Mouse (Mus musculus): ENCODE measurements around the gene E130309D02Rik. TPM values are rescaled to one million over a fixed set of nuclear protein-coding genes. Genes with fewer than 3 reads are reported as not detected.
A peak's percentile ranks its signal among the peaks of the same experiment; 100 is the strongest.

The E130309D02Rik gene
- polyA plus RNA-seq, 1 experiment from 2014 or later, result 19.9 TPM

- WGBS (ENCODE audit: insufficient replicate concordance), result 48% methylated on average over 6 of the region's 6 CpGs
- Histone ChIP-seq H3K27ac (ENCODE audit: low read depth, low read length) (no peak overlapping the region), H3K4me3 (ENCODE audit: low read depth, low read length) (no peak overlapping the region), H3K9ac (ENCODE audit: low read depth, low read length) (no peak overlapping the region), H3K36me3 (ENCODE audit: control insufficient read depth, insufficient read depth, low read length) (no peaks in the 10 kb centered on the region), H3K4me2 (no peak overlapping the region), H3K4me1 (ENCODE audit: control insufficient read depth, insufficient read depth, low read length) (peaks cover 11% of the 10 kb centered on the region), H3K9me3 (replicated peaks; ENCODE audit: control insufficient read depth, low read length) (no peaks in the 10 kb centered on the region), H3K27me3 (ENCODE audit: control insufficient read depth, insufficient read depth, low read length) (peaks cover 64% of the 10 kb centered on the region)
- no peak for ATAC-seq (replicated peaks; ENCODE audit: insufficient number of reproducible peaks, low FRiP score, low TSS enrichment)
Measured at GRCm38 (mm10) chr5:143284762-143285161, 30.4 kb downstream of the E130309D02Rik start.

- Histone ChIP-seq H3K36me3 (ENCODE audit: control insufficient read depth, insufficient read depth, low read length) (no peaks in the 10 kb centered on the region), H3K4me2 (no peak overlapping the region), H3K9ac (ENCODE audit: low read depth, low read length) (no peak overlapping the region), H3K27me3 (ENCODE audit: control insufficient read depth, insufficient read depth, low read length) (peaks cover 34% of the 10 kb centered on the region), H3K4me3 (ENCODE audit: low read depth, low read length) (no peak overlapping the region), H3K27ac (ENCODE audit: low read depth, low read length) (no peak overlapping the region), H3K9me3 (replicated peaks; ENCODE audit: control insufficient read depth, low read length) (no peaks in the 10 kb centered on the region), H3K4me1 (ENCODE audit: control insufficient read depth, insufficient read depth, low read length) (no peaks in the 10 kb centered on the region)
- no peak for ATAC-seq (replicated peaks; ENCODE audit: insufficient number of reproducible peaks, low FRiP score, low TSS enrichment)
- WGBS (ENCODE audit: insufficient replicate concordance), result 44% methylated on average over 10 of the region's 10 CpGs
Measured at GRCm38 (mm10) chr5:143279247-143279646, 35.9 kb downstream of the E130309D02Rik start.

- ATAC-seq (replicated peaks; ENCODE audit: insufficient number of reproducible peaks, low FRiP score, low TSS enrichment), result no peak
- Histone ChIP-seq H3K4me1 (ENCODE audit: control insufficient read depth, insufficient read depth, low read length) (no peaks in the 10 kb centered on the region), H3K4me3 (ENCODE audit: low read depth, low read length) (no peak overlapping the region), H3K4me2 (no peak overlapping the region), H3K36me3 (ENCODE audit: control insufficient read depth, insufficient read depth, low read length) (no peaks in the 10 kb centered on the region), H3K9me3 (replicated peaks; ENCODE audit: control insufficient read depth, low read length) (no peaks in the 10 kb centered on the region), H3K9ac (ENCODE audit: low read depth, low read length) (no peak overlapping the region), H3K27ac (ENCODE audit: low read depth, low read length) (no peak overlapping the region), H3K27me3 (ENCODE audit: control insufficient read depth, insufficient read depth, low read length) (peaks cover 24% of the 10 kb centered on the region)
- WGBS (ENCODE audit: insufficient replicate concordance), result 53% methylated on average over 5 of the region's 5 CpGs
Measured at GRCm38 (mm10) chr5:143275761-143276160, 39.4 kb downstream of the E130309D02Rik start.

- no peak for ATAC-seq (replicated peaks; ENCODE audit: insufficient number of reproducible peaks, low FRiP score, low TSS enrichment)
- Histone ChIP-seq H3K4me2 (no peak overlapping the region), H3K36me3 (ENCODE audit: control insufficient read depth, insufficient read depth, low read length) (no peaks in the 10 kb centered on the region), H3K27me3 (ENCODE audit: control insufficient read depth, insufficient read depth, low read length) (peaks cover 8% of the 10 kb centered on the region), H3K27ac (ENCODE audit: low read depth, low read length) (no peak overlapping the region), H3K4me1 (ENCODE audit: control insufficient read depth, insufficient read depth, low read length) (peaks cover 10% of the 10 kb centered on the region), H3K4me3 (ENCODE audit: low read depth, low read length) (no peak overlapping the region), H3K9me3 (replicated peaks; ENCODE audit: control insufficient read depth, low read length) (no peaks in the 10 kb centered on the region), H3K9ac (ENCODE audit: low read depth, low read length) (no peak overlapping the region)
- 86% methylated on average over 16 of the region's 16 CpGs for WGBS (ENCODE audit: insufficient replicate concordance)
Measured at GRCm38 (mm10) chr5:143272540-143273330, 42.4 kb downstream of the E130309D02Rik start.

GRCm38 (mm10) chr5:143272108-143272507 is 43.1 kb downstream of the E130309D02Rik start:
- Histone ChIP-seq H3K9ac (ENCODE audit: low read depth, low read length) (no peak overlapping the region), H3K9me3 (replicated peaks; ENCODE audit: control insufficient read depth, low read length) (no peaks in the 10 kb centered on the region), H3K27me3 (ENCODE audit: control insufficient read depth, insufficient read depth, low read length) (peaks cover 4% of the 10 kb centered on the region; the same call in 1 of the 2 replicates), H3K27ac (ENCODE audit: low read depth, low read length) (no peak overlapping the region), H3K4me2 (no peak overlapping the region), H3K4me1 (ENCODE audit: control insufficient read depth, insufficient read depth, low read length) (peaks cover 10% of the 10 kb centered on the region), H3K36me3 (ENCODE audit: control insufficient read depth, insufficient read depth, low read length) (no peaks in the 10 kb centered on the region), H3K4me3 (ENCODE audit: low read depth, low read length) (no peak overlapping the region)
- ATAC-seq (replicated peaks; ENCODE audit: insufficient number of reproducible peaks, low FRiP score, low TSS enrichment), result no peak
- WGBS (ENCODE audit: insufficient replicate concordance), result 75% methylated on average over 3 of the region's 3 CpGs

GRCm38 (mm10) chr5:143271642-143272041 is 43.5 kb downstream of the E130309D02Rik start:
- no peak overlapping the region for H3K4me3 ChIP-seq (ENCODE audit: low read depth, low read length)
- WGBS (ENCODE audit: insufficient replicate concordance), result 67% methylated on average over 6 of the region's 6 CpGs
- H3K4me1 ChIP-seq (ENCODE audit: control insufficient read depth, insufficient read depth, low read length), result peaks cover 10% of the 10 kb centered on the region
- no peak overlapping the region for H3K4me2 ChIP-seq
- no peak overlapping the region for H3K9ac ChIP-seq (ENCODE audit: low read depth, low read length)
- H3K9me3 ChIP-seq (replicated peaks; ENCODE audit: control insufficient read depth, low read length), result no peaks in the 10 kb centered on the region
- H3K27me3 ChIP-seq (ENCODE audit: control insufficient read depth, insufficient read depth, low read length), result peaks cover 4% of the 10 kb centered on the region; the same call in 1 of the 2 replicates
- no peak for ATAC-seq (replicated peaks; ENCODE audit: insufficient number of reproducible peaks, low FRiP score, low TSS enrichment)
- H3K36me3 ChIP-seq (ENCODE audit: control insufficient read depth, insufficient read depth, low read length), result no peaks in the 10 kb centered on the region
- no peak overlapping the region for H3K27ac ChIP-seq (ENCODE audit: low read depth, low read length)

GRCm38 (mm10) chr5:143270151-143270519 is 45.0 kb downstream of the E130309D02Rik start:
- H3K27ac ChIP-seq (ENCODE audit: low read depth, low read length), result no peak overlapping the region
- ATAC-seq (replicated peaks; ENCODE audit: insufficient number of reproducible peaks, low FRiP score, low TSS enrichment), result no peak

GRCm38 (mm10) chr5:143269363-143270150 is 45.6 kb downstream of the E130309D02Rik start, which contains the start of gene Zfp316:
Gene Zfp316 (minus strand): TSS chr5:143270022.
- under 1% methylated on average over 56 of the region's 79 CpGs for WGBS (ENCODE audit: insufficient replicate concordance)
- Histone ChIP-seq H3K4me1 (ENCODE audit: control insufficient read depth, insufficient read depth, low read length) (peaks cover 10% of the 10 kb centered on the region), H3K4me3 (ENCODE audit: low read depth, low read length) (peak within 1 kb of the TSS; percentile 76), H3K9ac (ENCODE audit: low read depth, low read length) (peak within 1 kb of the TSS; percentile 79), H3K4me2 (peak within 1 kb of the TSS; percentile 96), H3K36me3 (ENCODE audit: control insufficient read depth, insufficient read depth, low read length) (no peaks in the 10 kb centered on the region), H3K9me3 (replicated peaks; ENCODE audit: control insufficient read depth, low read length) (no peaks in the 10 kb centered on the region), H3K27me3 (ENCODE audit: control insufficient read depth, insufficient read depth, low read length) (no peaks in the 10 kb centered on the region), H3K27ac (ENCODE audit: low read depth, low read length) (no peak within 1 kb of the TSS; the same call in 1 of the 2 replicates)
- peak; percentile 60 for ATAC-seq (replicated peaks; ENCODE audit: insufficient number of reproducible peaks, low FRiP score, low TSS enrichment)

More at GRCm38 (mm10) chr5:143270151-143270519, 45.0 kb downstream of the E130309D02Rik start:
- peak overlapping the region; percentile 96 for H3K4me2 ChIP-seq
- no peaks in the 10 kb centered on the region for H3K36me3 ChIP-seq (ENCODE audit: control insufficient read depth, insufficient read depth, low read length)
- WGBS (ENCODE audit: insufficient replicate concordance), result 7% methylated on average over 12 of the region's 12 CpGs
- peak overlapping the region; percentile 76 for H3K4me3 ChIP-seq (ENCODE audit: low read depth, low read length)
- H3K27me3 ChIP-seq (ENCODE audit: control insufficient read depth, insufficient read depth, low read length), result no peaks in the 10 kb centered on the region
- peak overlapping the region; percentile 79 for H3K9ac ChIP-seq (ENCODE audit: low read depth, low read length)
- no peaks in the 10 kb centered on the region for H3K9me3 ChIP-seq (replicated peaks; ENCODE audit: control insufficient read depth, low read length)
- peaks cover 10% of the 10 kb centered on the region for H3K4me1 ChIP-seq (ENCODE audit: control insufficient read depth, insufficient read depth, low read length)
